Mouse (Mus musculus) lung, adult 2 months (tissue): ENCODE measurements at regions not wholly inside any gene's neighbourhood (a gene's known extent, or its start where the extent isn't known, plus 50 kb on each side); places are given as distances from the start of the nearest gene placed in this dataset.

ENCODE experiments used
- CTCF ChIP-seq: fragments of 200-500 bp; IDR thresholded peaks from 2 replicates; pipeline ENCODE4 v1.5.1; 2011; ENCODE audit warnings: mild to moderate bottlenecking, low read length, control low read depth; ENCODE audit not compliant: insufficient read depth
- POLR2A ChIP-seq: fragments of 200-500 bp; IDR thresholded peaks from 2 replicates; pipeline ENCODE4 v1.6.1; 2011; ENCODE audit warnings: low read depth, mild to moderate bottlenecking, control low read depth, low read length, borderline replicate concordance; ENCODE audit errors: extremely low read depth

- TF ChIP-seq CTCF, result no peak
- TF ChIP-seq POLR2A, result no peak
Measured at GRCm38 (mm10) chr3:58338976-58339375, 75.5 kb upstream of the Tsc22d2 start.
